Mouse (Mus musculus): ENCODE measurements at regions not wholly inside any gene's neighbourhood (a gene's known extent, or its start where the extent isn't known, plus 50 kb on each side); places are given as distances from the start of the nearest gene placed in this dataset.

GRCm38 (mm10) chr15:72208973-72209372 is 1625.4 kb upstream of the Gm6569 start:
- no peak for TF ChIP-seq POLR2A (IDR thresholded peaks at IDR 0.05; ENCODE audit: extremely low read depth, insufficient read depth, low read length)
- no peak for TF ChIP-seq CTCF (IDR thresholded peaks at IDR 0.05; ENCODE audit: low read depth, low read length)
